Mouse (Mus musculus): ENCODE data around the gene Lpp. TPM values are rescaled to one million over a fixed set of nuclear protein-coding genes. Genes with fewer than 3 reads are reported as not detected.

Gene Lpp
- polyA plus RNA-seq, 1 experiment, result 137 TPM

- no peak for DNase-seq (ENCODE audit: low spot score)
Measured at GRCm38 (mm10) chr16:24559811-24560210, 166.5 kb downstream of the Lpp start.

- no peak for DNase-seq (ENCODE audit: low spot score)
Measured at GRCm38 (mm10) chr16:24560998-24561397, 167.7 kb downstream of the Lpp start.

DNA sequence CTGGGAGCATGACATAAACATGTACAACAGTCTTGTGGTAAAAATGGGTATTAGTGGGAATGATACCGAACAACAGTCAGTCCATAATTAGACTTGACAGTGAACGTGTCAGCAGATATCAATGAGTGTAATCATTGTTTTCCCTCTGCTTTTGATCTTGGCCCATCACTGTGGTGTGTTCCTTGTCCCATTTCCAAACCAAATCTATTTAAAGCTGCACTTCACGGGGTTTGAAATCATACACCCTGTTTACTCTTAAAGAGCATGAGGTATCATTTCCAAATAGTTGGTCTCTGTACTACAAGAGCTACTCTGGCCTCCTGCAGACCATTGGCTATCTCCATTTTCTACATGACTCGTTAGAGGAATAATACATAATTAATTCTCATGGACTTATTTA, 168.3 kb downstream of the Lpp start:
- DNase-seq (ENCODE audit: low spot score), result no peak

DNA sequence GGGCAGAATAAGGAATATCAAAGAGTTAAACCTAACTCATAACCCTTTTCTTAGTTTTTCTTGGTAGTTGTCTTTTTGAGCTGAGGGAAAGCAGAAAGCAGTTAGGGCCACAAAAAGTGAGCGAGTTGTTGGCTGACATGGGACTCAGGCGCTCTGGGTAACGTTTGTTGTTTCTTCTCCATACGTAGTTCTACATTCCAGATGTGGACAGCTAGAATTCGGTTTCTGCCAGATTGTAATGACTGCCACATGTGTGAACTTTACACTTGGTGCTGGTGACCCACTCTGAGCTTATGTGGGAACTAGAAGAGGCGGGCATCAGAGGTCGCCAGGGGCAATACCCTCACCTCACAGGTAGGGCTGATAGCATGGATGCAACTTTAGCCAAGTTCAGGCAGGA, 172.0 kb downstream of the Lpp start:
- no peak for DNase-seq (ENCODE audit: low spot score)

GRCm38 (mm10) chr16:24566277-24566676, 173.0 kb downstream of the Lpp start:
- DNase-seq (ENCODE audit: low spot score), result no peak

DNA sequence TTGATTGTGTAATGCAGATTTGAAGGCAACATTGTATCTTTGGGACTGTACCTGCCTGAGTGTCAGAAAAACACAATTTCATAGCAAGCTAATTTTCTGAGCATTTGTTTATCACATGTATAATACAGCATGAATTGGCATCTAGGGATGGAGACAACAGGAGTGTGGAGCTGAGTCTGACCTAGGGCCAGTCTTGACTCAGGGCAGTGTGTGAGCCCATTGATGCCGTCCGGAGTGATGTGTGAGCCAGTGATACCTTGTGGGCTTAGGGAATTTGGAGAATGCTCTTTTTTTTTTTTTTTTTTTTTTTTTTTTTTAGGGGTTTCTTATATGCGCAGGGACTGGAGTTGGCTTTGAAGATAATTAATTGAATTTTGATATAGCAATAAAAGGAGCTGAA, 174.3 kb downstream of the Lpp start:
- no peak for DNase-seq (ENCODE audit: low spot score)

GRCm38 (mm10) chr16:24568061-24568460, 174.8 kb downstream of the Lpp start:
- no peak for DNase-seq (ENCODE audit: low spot score)

DNA sequence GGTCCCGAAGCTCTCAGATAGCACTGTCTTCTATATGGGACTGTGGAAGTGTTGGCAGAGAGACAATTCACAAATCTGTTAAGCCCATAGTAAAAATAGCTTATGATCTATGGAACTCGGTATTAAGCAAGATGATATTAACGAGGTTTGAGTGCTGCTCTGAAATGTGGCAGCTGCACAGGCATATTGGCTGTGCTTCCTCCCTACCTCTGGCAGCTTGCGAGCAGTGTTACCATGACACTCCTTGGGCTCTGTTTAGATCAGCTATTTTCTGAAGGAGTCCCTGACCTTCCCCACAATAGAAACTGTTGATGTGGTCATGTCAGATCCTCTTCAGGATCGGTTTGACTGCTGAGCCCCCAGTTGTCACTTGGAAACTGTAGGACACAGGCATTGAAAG, 176.4 kb downstream of the Lpp start:
- no peak for DNase-seq (ENCODE audit: low spot score)

GRCm38 (mm10) chr16:24576999-24577398, 183.7 kb downstream of the Lpp start:
- no peak for DNase-seq (ENCODE audit: low spot score)

DNA sequence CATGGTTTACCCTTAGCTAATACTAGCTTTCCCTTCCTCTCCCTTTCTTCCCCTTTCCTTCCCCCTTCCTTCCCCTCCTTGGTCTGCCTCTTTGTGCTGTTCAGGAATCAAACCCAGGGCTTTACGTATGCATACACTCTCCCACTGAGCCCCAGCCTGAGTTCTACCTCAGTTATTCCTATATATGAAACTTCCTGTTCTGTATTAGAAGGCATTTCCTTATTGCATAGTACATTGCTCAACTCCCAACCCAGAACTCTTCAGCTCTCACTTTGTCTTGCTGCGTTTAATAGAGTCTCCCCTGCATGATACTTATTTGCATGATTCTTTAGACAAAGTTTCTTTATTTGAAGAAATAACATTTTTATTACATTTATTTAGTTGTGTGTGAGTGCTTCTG, 184.5 kb downstream of the Lpp start:
- no peak for DNase-seq (ENCODE audit: low spot score)

- no peak for DNase-seq (ENCODE audit: low spot score)
Measured at GRCm38 (mm10) chr16:24582847-24583246, 189.5 kb downstream of the Lpp start.

- DNase-seq (ENCODE audit: low spot score), result no peak
Measured at GRCm38 (mm10) chr16:24593535-24593934, 200.2 kb downstream of the Lpp start.

DNA sequence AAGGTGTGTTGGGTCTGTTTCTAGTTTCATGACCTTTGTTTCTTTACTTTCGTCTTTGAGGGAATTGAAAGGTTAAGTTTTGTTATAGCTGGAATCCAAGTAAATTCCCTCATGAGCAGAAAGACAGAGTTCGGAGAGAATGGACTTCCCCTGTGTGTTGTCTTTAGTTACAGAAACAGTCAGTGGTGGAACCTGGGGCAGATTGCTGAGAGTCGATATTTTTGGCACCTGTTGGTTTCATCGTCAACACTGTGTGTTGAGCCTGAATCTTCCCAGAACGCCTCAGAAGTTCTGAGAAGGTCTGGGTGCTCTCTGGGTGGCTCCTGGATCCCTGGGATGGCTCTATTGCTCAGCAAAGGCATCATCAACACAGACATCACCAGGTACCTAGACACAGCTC, 201.2 kb downstream of the Lpp start:
- no peak for DNase-seq (ENCODE audit: low spot score)

- DNase-seq (ENCODE audit: low spot score), result no peak
Measured at GRCm38 (mm10) chr16:24595493-24595892, 202.2 kb downstream of the Lpp start.

- no peak for DNase-seq (ENCODE audit: low spot score)
Measured at GRCm38 (mm10) chr16:24598567-24598966, 205.3 kb downstream of the Lpp start.

GRCm38 (mm10) chr16:24599766-24600165, 206.5 kb downstream of the Lpp start:
- DNase-seq (ENCODE audit: low spot score), result no peak

DNA sequence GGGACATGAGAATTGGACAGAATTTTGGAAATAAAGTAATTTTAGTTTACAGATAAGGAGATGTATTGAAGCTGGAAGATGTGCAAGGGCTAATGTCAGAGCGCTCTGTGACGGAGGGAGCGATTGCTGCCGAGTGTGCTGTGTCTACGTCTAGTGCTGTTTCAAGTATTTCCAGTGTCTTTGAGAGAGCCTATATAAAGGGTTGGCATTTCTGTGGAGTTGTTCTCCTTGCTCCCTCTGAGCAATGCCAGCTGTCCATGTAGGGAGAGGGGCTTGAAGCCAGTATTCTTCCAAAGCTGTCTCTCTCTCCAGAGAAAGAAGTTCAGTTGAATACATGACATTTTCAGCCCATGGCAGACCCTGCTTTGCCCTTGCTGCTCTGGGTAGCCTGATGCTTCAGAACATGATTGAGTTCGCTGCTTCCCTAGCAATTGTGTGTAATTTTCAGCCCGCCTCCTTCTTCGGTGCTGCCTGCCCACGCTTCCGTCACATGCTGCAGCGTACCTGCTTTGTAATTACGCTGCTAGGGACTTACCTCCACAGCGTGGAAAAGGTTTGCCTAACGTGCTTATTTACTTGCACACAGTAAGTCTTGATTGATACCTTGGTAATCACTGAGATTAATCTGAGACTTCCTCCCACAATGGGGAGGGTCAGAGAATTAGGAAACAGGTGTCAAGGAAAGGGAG, 207.1 kb downstream of the Lpp start:
- no peak for DNase-seq (ENCODE audit: low spot score)

DNA sequence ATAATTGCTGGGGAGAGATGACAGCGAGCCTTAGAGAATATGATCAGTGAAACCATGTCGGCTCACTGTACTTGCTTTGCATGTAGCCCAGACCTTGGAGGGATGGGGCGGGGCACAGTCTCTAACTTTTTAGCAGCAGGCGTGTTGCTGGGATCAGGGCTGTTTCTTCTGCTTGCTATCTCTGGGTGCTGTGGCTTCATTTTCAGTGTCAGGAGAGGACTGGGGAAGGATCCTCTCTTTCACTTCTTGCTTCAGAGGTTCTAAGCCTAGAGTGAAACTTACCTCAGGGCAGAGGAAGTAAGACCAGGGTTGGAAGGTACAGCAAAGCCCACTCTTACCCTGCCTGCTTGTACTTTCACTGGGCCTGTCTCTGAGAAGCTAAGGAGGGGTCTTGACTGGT, 210.0 kb downstream of the Lpp start:
- DNase-seq (ENCODE audit: low spot score), result no peak

GRCm38 (mm10) chr16:24607896-24608457, 214.7 kb downstream of the Lpp start:
- no peak for DNase-seq (ENCODE audit: low spot score)

DNA sequence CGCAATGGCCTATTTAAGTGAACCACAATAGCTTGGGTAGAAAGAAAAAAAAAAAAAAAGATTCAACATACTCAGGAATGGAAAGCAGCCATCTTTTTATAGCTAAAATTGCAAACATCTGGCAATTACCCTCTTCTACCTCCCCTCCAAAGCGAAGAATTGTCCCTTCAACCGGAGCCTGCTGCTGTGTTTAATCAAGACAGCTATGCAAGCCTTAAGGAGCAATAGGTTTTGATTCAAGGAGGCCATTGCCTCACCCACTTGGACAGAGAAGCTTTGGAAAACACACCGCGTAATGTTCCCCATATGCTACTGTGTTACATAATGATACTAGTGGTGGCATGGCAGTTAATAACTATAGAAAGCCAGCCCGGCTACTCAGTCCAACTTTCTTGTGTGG, 226.2 kb downstream of the Lpp start:
- DNase-seq (ENCODE audit: low spot score), result no peak

DNA sequence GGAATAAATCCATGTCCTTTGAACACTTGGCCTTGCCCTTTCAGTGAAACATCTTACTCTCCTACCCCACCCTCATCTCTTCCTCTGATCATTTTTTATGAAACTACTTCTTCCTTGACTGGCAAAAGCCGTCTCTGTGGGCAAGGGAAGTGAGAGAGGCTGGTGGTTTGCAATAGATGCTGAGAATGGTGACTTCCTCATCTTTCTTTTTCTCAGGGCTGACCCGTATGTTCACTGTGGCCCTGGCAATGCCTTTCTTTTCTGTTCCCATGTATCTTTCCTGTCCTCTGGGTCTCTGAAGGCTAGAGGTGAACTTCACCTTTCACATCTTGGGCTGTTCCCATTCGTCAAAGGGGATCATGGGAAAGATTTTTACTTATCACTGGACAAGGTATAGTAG, 226.7 kb downstream of the Lpp start:
- no peak for DNase-seq (ENCODE audit: low spot score)

DNA sequence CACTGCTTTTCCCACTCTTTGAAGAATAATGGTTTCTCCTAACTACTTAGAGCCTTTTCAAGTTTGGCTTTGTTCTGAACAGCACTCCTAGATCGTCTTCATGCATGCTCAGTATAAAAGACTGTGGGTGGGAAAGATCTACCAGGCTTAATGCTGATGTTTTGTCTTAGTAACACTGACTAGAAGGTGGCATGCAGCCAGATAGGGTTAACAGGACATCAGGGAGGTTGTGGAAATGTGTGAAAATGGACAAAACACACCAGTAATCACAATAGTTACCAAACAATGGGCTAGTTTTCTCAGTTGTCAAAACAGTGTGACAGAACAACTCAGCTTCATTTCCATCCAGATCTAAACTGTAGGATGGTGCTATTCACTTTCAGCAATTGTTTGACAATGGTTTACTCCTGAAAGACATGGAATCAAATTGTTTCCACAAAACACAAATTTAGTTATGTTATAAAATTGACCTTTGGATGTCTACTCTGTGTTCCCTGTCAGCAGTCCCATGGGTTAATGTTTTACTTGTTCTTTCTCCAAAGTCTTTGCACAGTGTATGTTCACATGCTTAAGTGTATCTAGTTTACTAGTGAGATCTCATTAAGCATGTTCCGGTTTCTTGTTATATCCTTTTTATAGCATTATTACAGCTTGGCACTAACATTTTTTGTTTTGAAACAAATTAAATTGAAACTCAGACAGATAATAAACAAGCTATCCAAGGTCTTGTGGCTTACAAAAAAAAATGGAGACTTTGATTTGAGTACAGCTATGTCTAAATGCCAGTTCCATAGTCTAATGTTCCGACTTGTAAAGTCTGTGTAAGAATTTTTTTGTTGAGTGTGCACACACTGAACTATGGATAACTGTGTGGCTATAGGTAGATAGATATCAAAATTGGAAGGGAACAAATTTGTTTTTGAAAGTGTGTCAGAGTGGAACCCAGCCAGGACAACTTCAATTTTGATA, 229.2 kb downstream of the Lpp start:
- DNase-seq (ENCODE audit: low spot score), result no peak

- no peak for DNase-seq (ENCODE audit: low spot score)
Measured at GRCm38 (mm10) chr16:24624335-24624734, 231.0 kb downstream of the Lpp start.

Measured in urinary bladder, adult 2 months (tissue).